Mouse (Mus musculus): ENCODE results near the gene Tm9sf4. TPM values are rescaled to one million over a fixed set of nuclear protein-coding genes. Genes with fewer than 3 reads are reported as not detected.
A peak's percentile ranks its signal among the peaks of the same experiment; 100 is the strongest.

The Tm9sf4 gene
- polyA plus RNA-seq, 1 experiment from 2014 or later, result 65.4 TPM

DNA sequence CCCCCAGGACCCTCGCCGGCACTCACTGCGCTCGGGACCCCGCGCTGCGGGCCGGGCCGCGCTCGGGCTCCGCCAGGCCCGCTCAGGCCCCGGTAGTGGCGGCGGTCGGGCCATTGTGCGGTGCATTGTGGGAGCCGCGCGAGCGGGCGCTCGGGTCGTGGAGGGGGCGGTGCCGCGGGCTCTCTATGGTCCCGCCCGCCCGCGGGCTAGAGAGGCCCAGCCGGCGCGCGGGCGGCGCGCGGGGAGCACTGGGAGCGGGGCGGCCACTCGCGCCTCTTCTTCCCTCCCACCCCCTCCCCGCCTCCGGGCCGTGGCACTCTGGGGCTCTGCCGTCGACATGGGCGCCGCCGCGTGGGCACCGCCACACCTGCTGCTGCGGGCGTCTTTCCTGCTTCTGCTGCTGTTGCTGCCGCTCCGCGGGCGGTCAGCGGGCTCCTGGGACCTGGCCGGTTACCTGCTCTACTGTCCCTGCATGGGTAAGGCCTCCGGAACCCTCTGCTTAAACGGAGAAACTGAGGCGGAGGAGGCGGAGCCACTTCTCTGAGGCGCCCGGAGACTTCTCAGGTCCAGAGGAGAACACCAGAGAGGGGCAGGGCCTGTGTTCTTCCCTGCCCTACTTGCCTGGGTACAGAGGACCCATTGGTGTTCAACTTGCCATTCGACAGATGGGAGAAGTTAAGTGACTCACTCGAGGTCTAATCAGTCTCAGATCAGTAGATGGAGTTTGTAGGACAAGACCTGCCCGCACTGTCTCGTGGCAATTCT lies 80.3 kb downstream of the Tm9sf4 start, which contains the start of the genes Plagl2 and Pofut1:
Gene Plagl2, minus strand, starts transcription at position 177 of the 765 bp plus-strand sequence.
Gene Pofut1, plus strand, starts transcription at position 284 of the 765 bp plus-strand sequence.
- Histone ChIP-seq H3K4me2 (ENCODE audit: low read depth, low read length) (peak within 1 kb of the TSS; percentile 78), H3K4me3 (ENCODE audit: low read length) (peak within 1 kb of the TSS; percentile 61), H3K9ac (ENCODE audit: low read length) (peak within 1 kb of the TSS; percentile 95), H3K9me3 (replicated peaks; ENCODE audit: control insufficient read depth, low read length) (no peaks in the 10 kb centered on the region), H3K4me1 (ENCODE audit: control insufficient read depth, insufficient read depth, low read length) (peaks cover 37% of the 10 kb centered on the region), H3K36me3 (ENCODE audit: control insufficient read depth, insufficient read depth) (no peaks in the 10 kb centered on the region), H3K27me3 (ENCODE audit: control insufficient read depth, insufficient read depth, low read length) (no peaks in the 10 kb centered on the region), H3K27ac (ENCODE audit: low read length) (peak within 1 kb of the TSS; percentile 92)
- WGBS, result 0% methylated on average over 57 of the region's 72 CpGs
- peak; percentile 97 for ATAC-seq (replicated peaks; ENCODE audit: extremely low read depth, insufficient read depth, low FRiP score)

DNA sequence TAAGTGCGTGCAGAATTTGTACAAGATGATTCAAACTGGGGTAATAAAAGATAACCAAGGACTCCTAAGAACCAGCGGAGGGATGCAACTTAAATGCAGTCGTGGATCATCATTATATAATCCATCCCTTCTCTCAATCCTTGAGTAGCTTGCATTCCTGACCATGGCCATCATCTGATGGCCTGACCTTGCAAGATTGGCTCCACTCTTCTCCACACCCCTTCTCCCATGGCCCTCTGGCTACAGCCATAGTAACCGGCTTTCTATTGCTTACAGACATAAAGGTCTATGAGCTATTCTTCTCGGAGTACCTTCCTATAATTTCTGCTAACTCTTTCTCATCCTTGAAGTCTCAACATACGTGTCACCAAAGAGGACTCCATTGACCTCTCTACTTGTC lies 81.1 kb downstream of the Tm9sf4 start:
- Histone ChIP-seq H3K4me1 (ENCODE audit: control insufficient read depth, insufficient read depth, low read length) (peaks cover 34% of the 10 kb centered on the region), H3K36me3 (ENCODE audit: control insufficient read depth, insufficient read depth) (no peaks in the 10 kb centered on the region), H3K9ac (ENCODE audit: low read length) (peak overlapping the region; percentile 95), H3K4me3 (ENCODE audit: low read length) (peak overlapping the region; percentile 61), H3K9me3 (replicated peaks; ENCODE audit: control insufficient read depth, low read length) (no peaks in the 10 kb centered on the region), H3K27me3 (ENCODE audit: control insufficient read depth, insufficient read depth, low read length) (no peaks in the 10 kb centered on the region), H3K4me2 (ENCODE audit: low read depth, low read length) (peak overlapping the region; percentile 78), H3K27ac (ENCODE audit: low read length) (no peak overlapping the region)
- no peak for ATAC-seq (replicated peaks; ENCODE audit: extremely low read depth, insufficient read depth, low FRiP score)
- WGBS, result 63% methylated on average over 6 of the region's 6 CpGs

DNA sequence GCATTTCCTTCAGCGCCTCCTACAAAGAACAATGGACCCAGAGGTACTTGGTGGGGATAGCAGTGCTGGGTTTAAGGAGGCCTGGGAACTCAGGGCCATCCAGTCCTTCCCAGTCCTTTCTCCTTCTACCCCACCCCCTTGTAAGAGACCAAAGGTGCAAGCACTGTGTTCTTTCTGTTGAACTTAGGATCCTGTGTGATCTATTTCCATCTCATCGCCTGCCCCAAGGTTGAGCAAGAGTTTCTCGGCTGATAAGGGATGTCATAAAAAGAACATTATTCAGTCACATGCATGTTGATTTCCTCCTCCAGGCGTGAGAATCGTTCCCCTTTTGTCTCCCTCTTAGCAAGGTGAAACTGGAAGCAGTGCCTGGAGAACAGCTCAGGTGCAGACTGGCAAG lies 88.6 kb downstream of the Tm9sf4 start:
- Histone ChIP-seq H3K4me1 (ENCODE audit: control insufficient read depth, insufficient read depth, low read length) (no peaks in the 10 kb centered on the region), H3K4me2 (ENCODE audit: low read depth, low read length) (no peak overlapping the region), H3K9ac (ENCODE audit: low read length) (no peak overlapping the region), H3K36me3 (ENCODE audit: control insufficient read depth, insufficient read depth) (peaks cover 20% of the 10 kb centered on the region), H3K4me3 (ENCODE audit: low read length) (no peak overlapping the region), H3K27ac (ENCODE audit: low read length) (no peak overlapping the region), H3K9me3 (replicated peaks; ENCODE audit: control insufficient read depth, low read length) (no peaks in the 10 kb centered on the region), H3K27me3 (ENCODE audit: control insufficient read depth, insufficient read depth, low read length) (no peaks in the 10 kb centered on the region)
- WGBS, result 81% methylated on average over 5 of the region's 5 CpGs
- no peak for ATAC-seq (replicated peaks; ENCODE audit: extremely low read depth, insufficient read depth, low FRiP score)

DNA sequence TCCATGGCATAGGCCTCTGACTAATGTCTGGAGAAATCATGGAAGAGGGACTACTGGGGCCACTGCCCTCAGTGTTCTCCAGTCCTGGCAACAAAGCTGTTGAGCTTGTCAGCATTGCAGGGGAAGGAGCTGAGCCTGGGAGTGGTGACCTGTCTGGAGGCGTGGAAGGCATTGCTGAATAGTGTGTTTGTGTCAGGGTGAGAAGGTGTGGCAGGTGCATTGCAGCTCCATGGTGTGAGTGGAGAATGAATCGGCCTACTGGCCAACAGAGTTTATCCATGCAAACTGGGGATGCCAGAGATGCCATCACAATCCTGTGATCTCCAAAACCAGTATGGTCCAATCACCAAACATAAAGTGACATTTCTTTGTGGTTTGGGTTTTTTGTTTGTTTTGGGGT lies 95.5 kb downstream of the Tm9sf4 start:
- 80% methylated on average over 2 of the region's 2 CpGs for WGBS
- Histone ChIP-seq H3K9me3 (replicated peaks; ENCODE audit: control insufficient read depth, low read length) (no peaks in the 10 kb centered on the region), H3K4me3 (ENCODE audit: low read length) (no peak overlapping the region), H3K9ac (ENCODE audit: low read length) (no peak overlapping the region), H3K4me2 (ENCODE audit: low read depth, low read length) (no peak overlapping the region), H3K36me3 (ENCODE audit: control insufficient read depth, insufficient read depth) (peaks cover 12% of the 10 kb centered on the region), H3K4me1 (ENCODE audit: control insufficient read depth, insufficient read depth, low read length) (peaks cover 13% of the 10 kb centered on the region), H3K27ac (ENCODE audit: low read length) (no peak overlapping the region), H3K27me3 (ENCODE audit: control insufficient read depth, insufficient read depth, low read length) (no peaks in the 10 kb centered on the region)
- ATAC-seq (replicated peaks; ENCODE audit: extremely low read depth, insufficient read depth, low FRiP score), result no peak

DNA sequence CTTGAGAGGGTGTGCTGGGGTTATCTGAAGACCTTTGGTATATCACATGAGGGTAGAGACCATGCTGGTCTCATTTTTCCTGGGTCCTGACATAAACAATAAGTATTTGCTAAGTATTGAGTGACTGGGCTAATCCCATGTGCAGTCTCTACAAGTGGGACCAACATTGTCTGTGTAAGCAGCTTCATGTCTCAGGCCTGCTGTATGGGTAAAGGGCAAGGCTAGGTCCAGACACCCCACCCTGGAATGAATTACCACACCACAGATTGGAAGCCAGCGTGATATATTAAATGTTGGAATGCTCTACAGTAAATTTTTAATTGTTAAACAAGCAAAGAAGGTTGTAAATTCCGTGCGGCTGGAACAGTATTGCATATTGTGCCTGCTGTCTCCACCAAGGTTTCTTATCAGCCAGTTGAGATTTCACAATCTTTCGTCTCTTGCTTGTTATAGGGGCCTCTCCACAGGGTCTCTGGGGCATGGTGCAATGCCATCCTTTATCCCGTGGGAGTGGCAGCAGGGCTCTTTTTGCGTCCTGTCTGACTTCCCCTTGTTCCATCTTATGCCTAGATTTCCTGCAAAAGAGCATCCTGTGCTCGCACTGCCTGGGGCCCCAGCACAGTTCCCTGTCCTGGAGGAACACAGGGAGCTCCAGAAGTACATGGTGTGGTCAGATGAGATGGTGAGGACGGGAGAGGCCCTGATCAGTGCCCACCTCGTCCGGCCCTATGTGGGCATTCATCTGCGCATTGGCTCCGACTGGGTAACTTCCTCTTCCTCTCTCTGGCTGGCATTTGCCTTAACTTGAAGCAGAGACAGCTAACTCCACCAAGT lies 98.1 kb downstream of the Tm9sf4 start:
- 54% methylated on average over 12 of the region's 12 CpGs for WGBS
- Histone ChIP-seq H3K4me1 (ENCODE audit: control insufficient read depth, insufficient read depth, low read length) (peaks cover 13% of the 10 kb centered on the region), H3K27me3 (ENCODE audit: control insufficient read depth, insufficient read depth, low read length) (no peaks in the 10 kb centered on the region), H3K27ac (ENCODE audit: low read length) (no peak overlapping the region), H3K9ac (ENCODE audit: low read length) (no peak overlapping the region), H3K36me3 (ENCODE audit: control insufficient read depth, insufficient read depth) (peaks cover 12% of the 10 kb centered on the region), H3K4me3 (ENCODE audit: low read length) (no peak overlapping the region), H3K9me3 (replicated peaks; ENCODE audit: control insufficient read depth, low read length) (no peaks in the 10 kb centered on the region), H3K4me2 (ENCODE audit: low read depth, low read length) (no peak overlapping the region)
- ATAC-seq (replicated peaks; ENCODE audit: extremely low read depth, insufficient read depth, low FRiP score), result no peak

Other genes starting within 250 kb of the Tm9sf4 start
- gene Mylk2, start 250.0 kb upstream of the Tm9sf4 start, polyA plus RNA-seq (2015; fragmentation: Nextera tagmentation; extraction: Ambion mirVana), result 0.10 and 0.32 TPM in 2 replicates
- 6.1 and 6.6 TPM in 2 replicates for gene Foxs1, start 228.1 kb upstream of the Tm9sf4 start, polyA plus RNA-seq (2015; fragmentation: Nextera tagmentation; extraction: Ambion mirVana)
- gene Dusp15, start 209.6 kb upstream of the Tm9sf4 start, polyA plus RNA-seq (2015; fragmentation: Nextera tagmentation; extraction: Ambion mirVana), result 0.10 and 0.33 TPM in 2 replicates
- 0.95 and 1.1 TPM in 2 replicates for gene Ttll9, start 198.8 kb upstream of the Tm9sf4 start, polyA plus RNA-seq (2015; fragmentation: Nextera tagmentation; extraction: Ambion mirVana)
- gene Pdrg1, start 145.9 kb upstream of the Tm9sf4 start, polyA plus RNA-seq (2015; fragmentation: Nextera tagmentation; extraction: Ambion mirVana), result 132 and 146 TPM in 2 replicates
- gene Xkr7, start 129.5 kb upstream of the Tm9sf4 start, polyA plus RNA-seq (2015; fragmentation: Nextera tagmentation; extraction: Ambion mirVana), result not detected in 2 replicates
- gene Ccm2l, start 95.3 kb upstream of the Tm9sf4 start, polyA plus RNA-seq (2015; fragmentation: Nextera tagmentation; extraction: Ambion mirVana), result 3.0 and 4.8 TPM in 2 replicates
- 2.9 and 3.1 TPM in 2 replicates for gene Hck, start 52.8 kb upstream of the Tm9sf4 start, polyA plus RNA-seq (2015; fragmentation: Nextera tagmentation; extraction: Ambion mirVana)
- gene Tspyl3, start 64.1 kb downstream of the Tm9sf4 start, polyA plus RNA-seq (2015; fragmentation: Nextera tagmentation; extraction: Ambion mirVana), result 6.5 and 7.5 TPM in 2 replicates
- gene Plagl2, start 80.1 kb downstream of the Tm9sf4 start, polyA plus RNA-seq (2015; fragmentation: Nextera tagmentation; extraction: Ambion mirVana), result 9.8 and 10.3 TPM in 2 replicates
- gene Pofut1, start 80.2 kb downstream of the Tm9sf4 start, polyA plus RNA-seq (2015; fragmentation: Nextera tagmentation; extraction: Ambion mirVana), result 3.7 and 4.0 TPM in 2 replicates
- gene Kif3b, start 130.1 kb downstream of the Tm9sf4 start, polyA plus RNA-seq (2015; fragmentation: Nextera tagmentation; extraction: Ambion mirVana), result 5.4 and 6.2 TPM in 2 replicates
- 7.4 and 8.7 TPM in 2 replicates for gene Asxl1, start 184.5 kb downstream of the Tm9sf4 start, polyA plus RNA-seq (2015; fragmentation: Nextera tagmentation; extraction: Ambion mirVana)